In genomic region chr19:28561697-28562002, GRCm38 (mm10) we compare ENCODE assay signal across 24 mouse cellular contexts.
DNase-seq lines count a peak whose midpoint lies in the region; TF ChIP-seq lines count a peak whose summit lies in the region.
"Had no signal": no experiment of that assay in that cellular context is flagged by ENCODE, and none has a peak within 500 bp of the region (broad histone marks: within the 10 kb centered on the region; RNA-seq: fewer than 3 reads in every experiment).

No protein-coding gene starts in this region.

- no peaks in the 10 kb centered on the region for H3K27me3 ChIP-seq in kidney, adult 2 months (replicated peaks; ENCODE audit: control insufficient read depth, insufficient read depth, low read length)
- no peaks in the 10 kb centered on the region; the same call in 1 of the 2 replicates for H3K27me3 ChIP-seq in limb, embryonic 10.5 days (ENCODE audit: low read depth, poor library complexity, severe bottlenecking)
- H3K27me3 ChIP-seq: embryonic facial prominence, embryonic 13.5 days; heart, embryonic 15.5 days; hindbrain, embryonic 12.5 days; lung, embryonic 15.5 days; neural tube, embryonic 15.5 days; stomach, embryonic 15.5 days had no signal

- TF ChIP-seq CTCF in kidney, adult 2 months (conservative IDR thresholded peaks at IDR 0.05; ENCODE audit: insufficient read depth, insufficient read length, low read depth, low read length) = no peak
- TF ChIP-seq CTCF in layer of hippocampus, adult 2 months (conservative IDR thresholded peaks at IDR 0.05) = no peak
- TF ChIP-seq CTCF in olfactory bulb, adult 2 months (IDR thresholded peaks at IDR 0.05; ENCODE audit: insufficient read depth, low read depth, low read length) = no peak

- H3K36me3 ChIP-seq in kidney, adult 2 months (ENCODE audit: control insufficient read depth, insufficient read depth, low read length) = no peaks in the 10 kb centered on the region
- no peaks in the 10 kb centered on the region for H3K36me3 ChIP-seq in limb, embryonic 10.5 days
- H3K36me3 ChIP-seq: embryonic facial prominence, embryonic 13.5 days; heart, embryonic 10.5 days; heart, embryonic 15.5 days; hindbrain, embryonic 12.5 days; lung, embryonic 15.5 days; midbrain, embryonic 13.5 days; neural tube, embryonic 15.5 days; stomach, embryonic 15.5 days had no signal

- intact Hi-C loops in left cerebral cortex, postnatal 4 days (cut with DNase I) = no loop called here

- H3K9me3 ChIP-seq in limb, embryonic 10.5 days (replicated peaks) = no peaks in the 10 kb centered on the region
- H3K9me3 ChIP-seq: embryonic facial prominence, embryonic 13.5 days; heart, embryonic 10.5 days; heart, embryonic 15.5 days; hindbrain, embryonic 12.5 days; lung, embryonic 15.5 days; midbrain, embryonic 13.5 days; neural tube, embryonic 15.5 days; stomach, embryonic 15.5 days had no signal

- no peak overlapping the region for H3K4me3 ChIP-seq in kidney, adult 2 months (ENCODE audit: insufficient read depth, low read depth, low read length)
- H3K4me3 ChIP-seq in layer of hippocampus, adult 2 months = no peak overlapping the region
- H3K4me3 ChIP-seq in limb, embryonic 10.5 days = no peak overlapping the region
- H3K4me3 ChIP-seq in olfactory bulb, adult 2 months (ENCODE audit: insufficient read depth, low read depth, low read length) = no peak overlapping the region
- H3K4me3 ChIP-seq: embryonic facial prominence, embryonic 13.5 days; heart, embryonic 10.5 days; heart, embryonic 15.5 days; hindbrain, embryonic 12.5 days; lung, embryonic 15.5 days; midbrain, embryonic 13.5 days; neural tube, embryonic 15.5 days; stomach, embryonic 15.5 days had no signal

- peak overlapping the region; percentile 99 for H3K27ac ChIP-seq in kidney, adult 2 months (ENCODE audit: insufficient read depth, low read depth, low read length)
- H3K27ac ChIP-seq in layer of hippocampus, adult 2 months = peak overlapping the region; percentile 57; the same call in 1 of the 2 replicates
- peak overlapping the region; percentile 79; the same call in 1 of the 2 replicates for H3K27ac ChIP-seq in limb, embryonic 10.5 days
- H3K27ac ChIP-seq in olfactory bulb, adult 2 months (ENCODE audit: insufficient read depth, low read depth, low read length) = peak overlapping the region; percentile 35; the same call in 1 of the 2 replicates
- H3K27ac ChIP-seq: heart, embryonic 15.5 days; hindbrain, embryonic 12.5 days; neural tube, embryonic 15.5 days; stomach, embryonic 15.5 days had no signal

- no peak for TF ChIP-seq POLR2A in kidney, adult 2 months (IDR thresholded peaks at IDR 0.05; ENCODE audit: low read depth, low read length)
- TF ChIP-seq POLR2A in olfactory bulb, adult 2 months (IDR thresholded peaks at IDR 0.05; ENCODE audit: insufficient read depth, low read depth, low read length) = no peak

- DNase-seq in kidney, adult 2 months = no peak
- DNase-seq in kidney, adult 18-20 months = no peak
- no peak for DNase-seq in layer of hippocampus, adult 2 months (ENCODE audit: low spot score in 2 of 2)
- DNase-seq in layer of hippocampus, postnatal 36 days = no peak
- DNase-seq in limb, embryonic 10.5 days (ENCODE audit: low spot score) = no peak
- no peak for DNase-seq in left cerebral cortex, postnatal 4 days
- DNase-seq: adrenal gland, adult 2 months; adrenal gland, postnatal 36 days; B cell, adult 2 months; cerebellum, adult 18-20 months; cerebellum, postnatal 10 days; forebrain, postnatal 0 days; gastrocnemius, postnatal 10 days; right cerebral cortex, postnatal 25 days; thymus, postnatal 14 days had no signal

- H3K4me1 ChIP-seq in kidney, adult 2 months (ENCODE audit: control insufficient read depth, insufficient read depth, low read length) = peaks cover 34% of the 10 kb centered on the region
- peaks cover 60% of the 10 kb centered on the region for H3K4me1 ChIP-seq in limb, embryonic 10.5 days
- peaks cover 11% of the 10 kb centered on the region; the same call in 1 of the 2 replicates for H3K4me1 ChIP-seq in olfactory bulb, adult 2 months (ENCODE audit: control insufficient read depth, insufficient read depth, low read length)

Comparison
In these comparisons a context has a peak if more than half of its experiments do, and no peak if none do; other contexts are left out.
1. H3K27ac ChIP-seq: peak in every context shown above with its lines; median percentile 99 in kidney, adult 2 months; 79 in limb, embryonic 10.5 days; 57 in layer of hippocampus, adult 2 months; 35 in olfactory bulb, adult 2 months.